Mouse (Mus musculus) naive thymus-derived CD4-positive, alpha-beta T cell, adult 2 months (primary cell): ENCODE measurements around the gene A730061H03Rik.

Experiments used
- DNase-seq: peaks from one replicate; pipeline ENCODE4 v3.0.0-alpha.2; 2011; ENCODE audit warnings: low read depth

A730061H03Rik gene

GRCm38 (mm10) chr14:55551347-55551746, 8.9 kb downstream of the A730061H03Rik start:
- DNase-seq: no peak

GRCm38 (mm10) chr14:55550191-55550590, 10.0 kb downstream of the A730061H03Rik start:
- no peak for DNase-seq

GRCm38 (mm10) chr14:55544334-55544733, 15.9 kb downstream of the A730061H03Rik start:
- no peak for DNase-seq

- DNase-seq: no peak
These were observed 17.9 kb downstream of the A730061H03Rik start for GRCm38 (mm10) chr14:55542268-55542667.

- peak; percentile 73 for DNase-seq
These were observed 19.4 kb downstream of the A730061H03Rik start for GRCm38 (mm10) chr14:55540787-55541321.

GRCm38 (mm10) chr14:55540067-55540786, 20.0 kb downstream of the A730061H03Rik start, which contains the start of gene Pck2:
Gene Pck2, plus strand, starts transcription at chr14:55540266.
- DNase-seq: peak; percentile 55

- DNase-seq: peak; percentile 52
These were observed 24.0 kb downstream of the A730061H03Rik start for GRCm38 (mm10) chr14:55536116-55536745.

GRCm38 (mm10) chr14:55527940-55528339, 32.3 kb downstream of the A730061H03Rik start:
- DNase-seq: peak; percentile 72

- DNase-seq: no peak
These were observed 33.5 kb downstream of the A730061H03Rik start for GRCm38 (mm10) chr14:55526674-55527073.

- no peak for DNase-seq
These were observed 35.4 kb downstream of the A730061H03Rik start, which contains the start of gene Nrl for GRCm38 (mm10) chr14:55524785-55525184. Gene Nrl, minus strand, starts transcription at chr14:55524981.

GRCm38 (mm10) chr14:55524062-55524461, 36.1 kb downstream of the A730061H03Rik start:
- DNase-seq: no peak

GRCm38 (mm10) chr14:55520451-55521361, 39.5 kb downstream of the A730061H03Rik start:
- DNase-seq: peak; percentile 47

GRCm38 (mm10) chr14:55519604-55520003, 40.6 kb downstream of the A730061H03Rik start:
- DNase-seq: no peak

- no peak for DNase-seq
These were observed 41.3 kb downstream of the A730061H03Rik start for GRCm38 (mm10) chr14:55518897-55519296.

- DNase-seq: no peak
These were observed 44.4 kb downstream of the A730061H03Rik start for GRCm38 (mm10) chr14:55515846-55516245.

GRCm38 (mm10) chr14:55513927-55514326, 46.3 kb downstream of the A730061H03Rik start:
- no peak for DNase-seq

- no peak for DNase-seq
These were observed 49.2 kb downstream of the A730061H03Rik start for GRCm38 (mm10) chr14:55511037-55511436.

GRCm38 (mm10) chr14:55510125-55510731, 50.0 kb downstream of the A730061H03Rik start, which contains the start of gene Cpne6:
Gene Cpne6, plus strand, starts transcription at chr14:55510445.
- no peak for DNase-seq
